Mouse (Mus musculus): ENCODE data around the gene Pgap3.
A peak's percentile ranks its signal among the peaks of the same experiment; 100 is the strongest.
"Not testable (repeated sequence)": the region's sequence is repeated elsewhere in the genome, so short reads cannot be mapped to it uniquely, and the experiment has no call there.

Gene Pgap3

GRCm38 (mm10) chr11:98383261-98384030 is 16.8 kb downstream of the Pgap3 start, which contains the start of gene Tcap:
Gene Tcap, plus strand, starts transcription at chr11:98383811.
- no peak for DNase-seq (ENCODE audit: low spot score in 2 of 2)

DNA sequence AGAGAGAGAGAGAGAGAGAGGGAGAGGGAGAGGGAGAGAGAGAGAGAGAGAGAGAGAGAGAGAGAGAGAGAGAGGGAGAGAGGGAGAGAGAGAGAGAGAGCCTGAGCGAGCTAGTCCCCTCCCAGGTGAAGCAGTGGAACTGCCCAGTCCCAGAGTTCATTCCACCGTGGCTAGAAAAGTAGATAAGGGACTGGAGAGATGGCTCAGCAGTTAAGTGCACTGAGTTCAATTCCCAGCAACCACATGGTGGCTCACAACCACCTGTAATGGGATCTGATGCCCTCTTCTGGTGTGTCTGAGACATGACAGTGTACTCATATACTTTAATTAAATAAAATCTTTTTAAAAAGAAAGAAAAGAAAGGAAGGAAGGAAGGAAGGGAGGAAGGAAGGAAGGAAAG is 17.9 kb downstream of the Pgap3 start:
- DNase-seq (ENCODE audit: low spot score in 2 of 2), result not testable (repeated sequence)

- DNase-seq (ENCODE audit: low spot score in 2 of 2), result no peak
Observed at GRCm38 (mm10) chr11:98381651-98382050, 18.6 kb downstream of the Pgap3 start.

- DNase-seq (ENCODE audit: low spot score in 2 of 2), result no peak
Observed at GRCm38 (mm10) chr11:98380106-98380505, 20.2 kb downstream of the Pgap3 start.

GRCm38 (mm10) chr11:98379379-98379778 is 20.9 kb downstream of the Pgap3 start:
- no peak for DNase-seq (ENCODE audit: low spot score in 2 of 2)

DNA sequence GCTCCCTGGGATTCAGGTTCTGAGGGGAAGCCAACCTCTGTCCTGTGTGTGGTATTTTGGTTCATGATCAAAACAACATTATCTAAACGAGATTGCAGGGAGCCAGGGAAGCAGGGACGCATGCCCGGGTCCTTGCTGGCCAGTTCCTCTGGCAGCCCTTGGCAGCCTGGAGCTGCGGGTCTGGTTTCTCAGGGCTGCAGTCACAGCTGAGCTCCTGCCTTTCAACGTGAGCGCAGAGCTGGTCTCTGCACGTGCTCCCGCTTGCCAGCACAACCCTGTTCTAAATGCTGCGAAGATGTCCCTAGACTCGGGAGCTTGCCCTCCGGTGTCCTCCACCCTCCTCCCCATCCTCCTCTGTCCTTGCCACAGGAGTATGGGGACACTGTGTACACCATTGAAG is 22.5 kb downstream of the Pgap3 start:
- no peak for DNase-seq (ENCODE audit: low spot score in 2 of 2)

DNA sequence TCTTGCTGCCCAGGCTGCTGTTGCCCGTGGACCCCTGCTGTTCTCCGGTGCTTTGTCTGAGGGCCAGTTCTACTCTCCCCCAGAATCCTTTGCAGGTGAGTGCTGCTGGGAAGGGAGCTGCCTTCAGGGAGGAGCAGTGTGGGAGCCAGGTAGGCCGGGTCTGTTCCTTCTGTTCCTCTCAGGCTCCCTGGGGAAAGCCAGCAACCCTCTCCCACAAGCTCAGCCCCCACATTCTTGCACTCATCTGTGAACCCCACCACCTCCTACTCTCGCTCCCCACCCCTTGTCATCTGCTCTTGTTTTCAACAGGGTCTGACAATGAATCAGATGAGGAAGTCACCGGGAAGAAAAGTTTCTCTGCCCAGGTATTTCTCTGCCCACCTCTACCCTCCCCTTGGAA is 23.5 kb downstream of the Pgap3 start:
- no peak for DNase-seq (ENCODE audit: low spot score in 2 of 2)

DNA sequence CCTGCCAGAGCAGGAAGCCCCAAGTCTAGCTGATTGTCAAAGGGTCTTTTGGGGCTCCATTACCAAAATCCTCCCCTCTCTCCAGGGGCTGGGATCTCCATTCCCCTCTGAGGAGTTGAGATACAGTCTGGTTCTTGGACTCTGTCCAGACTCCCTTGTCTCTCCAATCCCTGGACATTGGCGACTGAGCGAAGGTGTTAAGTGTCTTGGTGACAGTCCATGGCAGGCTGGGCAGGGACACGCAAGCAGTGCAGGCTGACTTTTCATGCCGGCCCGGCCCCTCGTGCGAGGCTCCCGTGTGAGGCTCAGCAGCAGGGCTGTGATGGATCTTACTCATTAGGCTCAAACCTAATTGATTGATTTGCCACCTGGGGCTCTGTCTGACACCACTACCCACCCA is 26.0 kb downstream of the Pgap3 start:
- no peak for DNase-seq (ENCODE audit: low spot score in 2 of 2)

DNA sequence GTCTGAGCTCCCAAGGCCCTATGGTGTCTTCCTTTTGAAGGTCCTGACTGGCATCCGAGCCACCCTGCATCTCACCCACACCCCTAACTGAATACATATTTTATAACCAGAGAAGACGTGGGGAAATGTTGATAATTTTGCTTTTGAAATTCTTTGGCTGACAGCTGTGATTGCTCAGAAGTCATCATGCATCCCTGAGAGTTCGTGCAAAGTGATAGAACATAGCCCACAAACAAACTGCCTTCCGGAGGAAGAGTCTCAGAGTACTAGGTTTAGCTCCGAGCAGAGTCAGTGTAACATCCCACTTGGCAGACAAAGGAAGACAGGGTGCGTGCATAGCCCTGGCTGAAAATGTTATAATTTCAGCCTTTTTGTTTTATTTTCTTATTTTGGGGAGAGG is 27.0 kb downstream of the Pgap3 start:
- DNase-seq (ENCODE audit: low spot score in 2 of 2), result no peak

DNA sequence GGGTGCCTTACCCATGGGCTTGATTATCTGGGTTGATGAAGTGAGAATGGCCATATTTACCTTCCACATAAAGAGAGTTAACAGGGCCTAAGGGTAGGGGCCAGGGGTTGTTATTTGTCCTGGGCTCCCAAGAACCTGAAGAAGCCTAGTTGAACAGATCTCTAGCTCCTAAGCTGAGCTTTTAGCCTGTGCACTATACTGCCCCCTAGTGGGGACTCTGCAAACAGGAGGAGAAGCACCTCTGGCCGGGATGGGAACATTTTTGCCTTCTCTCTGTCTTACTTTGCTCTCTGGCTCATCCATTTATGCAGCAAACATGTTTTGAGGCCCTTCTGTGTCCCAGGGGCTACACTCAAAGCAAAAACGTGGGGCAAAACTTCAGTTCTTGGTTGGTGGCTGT is 27.9 kb downstream of the Pgap3 start:
- DNase-seq (ENCODE audit: low spot score in 2 of 2), result no peak

- DNase-seq (ENCODE audit: low spot score in 2 of 2), result no peak
Observed at GRCm38 (mm10) chr11:98371556-98372240, 28.6 kb downstream of the Pgap3 start.

DNA sequence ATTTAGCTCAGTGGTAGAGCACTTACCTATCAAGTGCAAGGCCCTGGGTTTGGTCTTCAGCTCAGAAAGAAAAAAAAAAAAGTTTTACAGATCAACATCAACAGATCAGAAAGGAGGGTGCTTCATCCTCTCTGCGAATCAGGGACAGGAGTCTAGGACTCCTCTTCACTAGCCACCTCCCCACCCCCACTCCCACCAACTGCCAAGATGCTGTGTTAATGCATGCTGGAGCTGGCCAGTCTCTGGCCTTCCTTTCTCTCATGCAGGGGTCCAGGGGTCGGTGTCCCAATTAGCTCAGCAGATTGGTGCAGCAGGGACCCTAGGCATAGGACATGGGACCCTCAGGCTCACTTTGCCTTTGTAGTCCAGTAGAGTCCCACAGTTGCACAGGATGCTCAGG is 29.7 kb downstream of the Pgap3 start:
- DNase-seq (ENCODE audit: low spot score in 2 of 2), result no peak

DNA sequence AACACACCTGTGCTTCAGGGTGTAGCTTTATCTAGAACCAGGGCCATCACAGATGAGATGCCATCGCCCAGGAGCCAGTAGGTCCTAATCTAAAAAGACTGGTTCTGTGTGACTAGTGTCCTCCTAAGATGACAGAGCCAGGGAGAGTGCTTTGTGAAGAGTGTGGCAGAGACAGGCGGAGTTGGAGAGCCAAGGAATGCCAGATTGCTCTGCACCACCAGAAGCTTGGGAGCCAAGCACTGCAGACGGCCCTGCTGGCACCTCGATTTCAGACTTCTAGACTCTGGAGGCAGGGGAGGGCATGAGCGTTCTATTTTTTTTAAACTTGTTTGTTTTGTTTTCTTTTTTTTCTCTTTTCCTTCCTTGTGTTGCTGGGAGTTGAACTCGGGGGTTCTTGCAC is 31.0 kb downstream of the Pgap3 start:
- DNase-seq (ENCODE audit: low spot score in 2 of 2), result no peak

DNA sequence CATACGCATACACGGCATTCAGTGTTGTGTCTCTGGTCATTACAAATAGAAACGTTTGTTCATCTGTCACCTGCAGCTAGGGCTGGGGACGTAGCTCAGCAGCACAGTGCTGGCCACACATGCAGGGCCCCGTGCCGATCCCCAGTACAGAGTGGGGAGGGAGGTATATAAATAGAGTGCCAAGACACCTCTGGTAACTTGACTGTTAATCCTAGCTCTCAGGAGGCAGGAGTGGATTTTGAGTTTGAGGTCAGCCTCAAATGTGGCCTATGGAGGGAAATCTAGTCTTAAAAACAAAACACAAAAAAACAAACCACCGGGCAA is 32.5 kb downstream of the Pgap3 start:
- no peak for DNase-seq (ENCODE audit: low spot score in 2 of 2)

DNA sequence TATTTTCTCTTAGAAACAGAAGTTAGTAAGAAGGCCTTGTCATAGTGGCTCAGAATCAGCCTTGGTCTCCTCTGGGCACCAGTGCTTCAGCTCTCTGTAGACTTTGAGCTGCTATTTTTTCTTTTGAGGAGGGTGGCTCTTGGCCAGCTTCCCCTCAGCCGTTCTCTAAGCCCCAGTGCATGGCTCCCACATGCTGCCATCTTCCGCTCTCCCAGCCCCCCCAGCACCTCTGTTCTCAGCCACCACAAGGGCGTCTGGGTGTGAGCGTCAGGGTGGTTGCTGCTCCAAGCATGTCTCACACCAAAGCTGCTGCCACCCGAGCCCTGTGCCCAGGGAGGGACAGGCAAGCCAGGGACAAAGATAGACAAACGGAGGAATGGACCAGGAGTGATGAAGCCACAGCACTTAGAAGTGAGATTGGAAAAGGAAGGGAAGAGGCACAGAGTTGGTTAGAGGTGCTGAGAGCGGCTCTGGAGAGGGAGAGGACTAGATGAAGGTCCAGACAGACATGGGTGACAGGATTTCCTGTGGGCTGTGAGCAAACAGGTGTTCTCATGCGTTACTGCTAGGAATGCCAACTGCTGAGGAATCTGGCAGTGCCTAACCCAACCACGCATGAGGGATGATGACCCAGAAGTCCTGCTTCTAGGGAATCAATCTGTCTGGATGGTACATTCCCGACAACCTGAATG is 33.0 kb downstream of the Pgap3 start:
- DNase-seq (ENCODE audit: low spot score in 2 of 2), result no peak

- DNase-seq (ENCODE audit: low spot score in 2 of 2), result no peak
Observed at GRCm38 (mm10) chr11:98366290-98366689, 34.0 kb downstream of the Pgap3 start.

GRCm38 (mm10) chr11:98364410-98364809 is 35.9 kb downstream of the Pgap3 start:
- no peak for DNase-seq (ENCODE audit: low spot score in 2 of 2)

- DNase-seq (ENCODE audit: low spot score in 2 of 2), result no peak
Observed at GRCm38 (mm10) chr11:98363817-98364216, 36.5 kb downstream of the Pgap3 start.

DNA sequence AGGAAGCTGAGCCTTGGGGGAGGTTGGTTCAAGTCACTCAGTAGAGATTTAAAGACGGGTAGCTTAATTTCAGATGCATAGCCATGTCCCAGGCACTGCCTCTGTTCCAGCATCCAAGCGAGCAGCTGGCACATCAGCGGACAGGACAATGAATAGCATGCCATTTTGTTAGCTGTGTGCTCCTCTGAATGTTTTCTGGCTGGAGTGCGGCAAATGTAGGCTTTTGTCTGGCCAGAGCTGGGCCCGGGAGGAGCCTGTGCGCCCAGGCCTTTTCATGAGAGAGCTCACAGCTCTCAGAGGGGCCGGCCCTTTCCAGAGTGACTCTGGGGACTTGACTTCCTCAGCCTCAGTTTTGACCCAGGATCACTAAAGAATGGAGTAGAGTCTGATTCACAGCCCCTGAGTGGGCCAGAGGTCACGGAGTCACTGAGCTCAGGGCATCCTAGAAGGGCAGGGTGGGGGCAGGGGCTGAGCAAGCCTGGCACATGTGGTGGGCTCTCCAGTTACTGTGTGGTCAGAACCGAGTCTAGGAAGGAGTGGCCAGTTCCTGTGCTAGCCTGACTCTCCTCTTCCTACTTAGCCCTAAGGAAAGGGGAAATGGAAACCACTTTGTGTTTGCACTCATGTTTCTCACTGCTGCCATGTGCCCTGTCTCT is 39.3 kb downstream of the Pgap3 start:
- DNase-seq (ENCODE audit: low spot score in 2 of 2), result no peak

DNA sequence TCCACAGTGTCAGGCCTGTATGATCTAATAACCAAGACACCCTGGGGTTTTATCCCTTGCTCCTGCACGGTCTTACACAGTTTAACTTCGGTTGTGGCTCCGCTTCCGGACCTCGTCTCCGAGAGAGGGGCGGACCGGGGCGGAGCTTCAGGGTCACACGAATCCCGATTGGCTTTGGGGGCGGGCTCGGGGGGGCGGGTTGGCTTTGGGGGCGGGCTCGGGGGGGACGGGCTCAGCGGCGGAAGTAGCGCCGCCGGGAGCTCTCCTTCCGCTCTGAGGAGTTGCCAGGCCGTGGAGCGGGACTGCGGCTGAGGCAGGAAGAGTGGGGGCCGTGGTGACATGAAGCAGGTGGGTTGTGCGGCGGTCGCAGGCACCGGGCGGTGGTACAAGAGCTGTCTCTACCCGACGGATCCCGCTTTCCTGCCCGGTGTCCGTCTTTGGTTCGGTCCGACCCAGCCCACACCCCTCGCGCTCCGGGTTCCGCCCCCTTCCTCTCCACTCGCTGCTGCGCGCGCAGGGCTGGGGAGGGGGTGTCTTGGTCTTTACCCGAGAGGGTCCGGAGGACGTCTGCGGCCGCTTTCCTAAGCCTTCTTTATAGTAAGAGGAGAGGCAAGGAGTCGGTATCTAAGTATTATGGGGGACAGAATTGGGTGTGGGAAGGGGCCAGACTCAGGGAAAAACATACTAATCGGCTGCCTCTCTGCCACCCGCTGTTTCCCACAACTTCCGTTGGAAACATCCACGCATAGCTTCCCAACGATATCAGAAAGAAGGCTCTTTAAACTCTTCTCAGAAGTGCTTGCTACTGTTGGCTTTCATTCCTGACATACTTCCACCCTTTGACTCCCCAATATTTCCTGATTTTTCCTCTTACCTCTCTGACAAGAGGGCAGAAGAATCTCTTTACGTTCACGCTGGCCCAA is 41.9 kb downstream of the Pgap3 start, which contains the start of gene Stard3:
Stard3 (plus strand) TSS at position 208 of the 923 bp plus-strand sequence.
- peak; percentile 76 to 85 for DNase-seq (ENCODE audit: low spot score in 2 of 2)

Data from urinary bladder, adult 18-20 months (tissue).